Mouse (Mus musculus): ENCODE data around the gene Rasal3. TPM values are rescaled to one million over a fixed set of nuclear protein-coding genes. Genes with fewer than 3 reads are reported as not detected.

Rasal3 gene
- polyA plus RNA-seq, 1 experiment from 2014 or later = 1.5 TPM

DNA sequence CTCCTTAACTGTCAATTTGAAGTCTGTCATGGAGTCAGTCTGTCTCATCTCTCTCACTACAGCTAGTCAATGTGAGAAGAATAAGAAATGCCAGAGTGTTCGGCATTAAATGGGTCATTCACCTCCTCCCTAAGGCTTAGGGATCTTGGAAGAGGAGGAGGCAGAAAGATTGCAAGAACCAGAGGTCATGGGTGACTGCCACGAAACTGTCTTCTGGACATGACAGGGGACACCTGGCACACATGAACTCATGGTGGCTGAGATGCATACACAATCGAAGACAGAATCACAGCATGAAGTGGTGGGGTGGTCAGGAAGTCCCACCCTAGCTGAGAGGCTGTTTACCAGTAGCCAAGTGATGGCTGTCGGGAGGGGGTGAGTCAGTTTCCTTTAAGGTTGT lies 30.9 kb upstream of the Rasal3 start:
- H3K4me3 ChIP-seq (ENCODE audit: low read depth, low read length) = no peak overlapping the region
- 53% methylated on average over 4 of the region's 4 CpGs for WGBS

GRCm38 (mm10) chr17:32431972-32432371 lies 28.6 kb upstream of the Rasal3 start:
- no peaks in the 10 kb centered on the region for H3K9me3 ChIP-seq (ENCODE audit: control insufficient read depth, low read depth, low read length)
- H3K36me3 ChIP-seq (ENCODE audit: control insufficient read depth, insufficient read depth, low read length) = no peaks in the 10 kb centered on the region
- H3K27ac ChIP-seq (ENCODE audit: low read length) = no peak overlapping the region
- H3K27me3 ChIP-seq (ENCODE audit: control insufficient read depth, insufficient read depth, low read length) = no peaks in the 10 kb centered on the region
- no peak overlapping the region for H3K4me2 ChIP-seq (replicated peaks; ENCODE audit: low read depth, low read length)
- no peak overlapping the region for H3K4me3 ChIP-seq (ENCODE audit: low read depth, low read length)
- H3K9ac ChIP-seq (replicated peaks; ENCODE audit: low read depth, low read length) = no peak overlapping the region
- ATAC-seq (ENCODE audit: insufficient number of reproducible peaks, insufficient read depth, low FRiP score, low read depth) = no peak
- no peaks in the 10 kb centered on the region for H3K4me1 ChIP-seq (ENCODE audit: control insufficient read depth, insufficient read depth, low read length)
- WGBS = 64% methylated on average over 3 of the region's 3 CpGs

More for the DNA sequence above, 30.9 kb upstream of the Rasal3 start:
- no peak for ATAC-seq (ENCODE audit: insufficient number of reproducible peaks, insufficient read depth, low FRiP score, low read depth)
- Histone ChIP-seq H3K4me1 (ENCODE audit: control insufficient read depth, insufficient read depth, low read length) (no peaks in the 10 kb centered on the region), H3K36me3 (ENCODE audit: control insufficient read depth, insufficient read depth, low read length) (no peaks in the 10 kb centered on the region), H3K9me3 (ENCODE audit: control insufficient read depth, low read depth, low read length) (no peaks in the 10 kb centered on the region), H3K4me2 (replicated peaks; ENCODE audit: low read depth, low read length) (no peak overlapping the region), H3K9ac (replicated peaks; ENCODE audit: low read depth, low read length) (no peak overlapping the region), H3K27me3 (ENCODE audit: control insufficient read depth, insufficient read depth, low read length) (no peaks in the 10 kb centered on the region), H3K27ac (ENCODE audit: low read length) (no peak overlapping the region)

- no peak for ATAC-seq (ENCODE audit: insufficient number of reproducible peaks, insufficient read depth, low FRiP score, low read depth)
- Histone ChIP-seq H3K9ac (replicated peaks; ENCODE audit: low read depth, low read length) (no peak overlapping the region), H3K9me3 (ENCODE audit: control insufficient read depth, low read depth, low read length) (no peaks in the 10 kb centered on the region), H3K4me2 (replicated peaks; ENCODE audit: low read depth, low read length) (no peak overlapping the region), H3K27me3 (ENCODE audit: control insufficient read depth, insufficient read depth, low read length) (no peaks in the 10 kb centered on the region), H3K27ac (ENCODE audit: low read length) (no peak overlapping the region), H3K4me3 (ENCODE audit: low read depth, low read length) (no peak overlapping the region), H3K36me3 (ENCODE audit: control insufficient read depth, insufficient read depth, low read length) (no peaks in the 10 kb centered on the region), H3K4me1 (ENCODE audit: control insufficient read depth, insufficient read depth, low read length) (no peaks in the 10 kb centered on the region)
Measured at GRCm38 (mm10) chr17:32426610-32427009, 23.2 kb upstream of the Rasal3 start.

- no peak within 1 kb of the TSS for H3K27ac ChIP-seq (ENCODE audit: low read length)
- no peaks in the 10 kb centered on the region for H3K4me1 ChIP-seq (ENCODE audit: control insufficient read depth, insufficient read depth, low read length)
- H3K4me3 ChIP-seq (ENCODE audit: low read depth, low read length) = no peak within 1 kb of the TSS
- H3K9ac ChIP-seq (replicated peaks; ENCODE audit: low read depth, low read length) = no peak within 1 kb of the TSS
- WGBS = 78% methylated on average over 2 of the region's 2 CpGs
- no peak within 1 kb of the TSS for H3K4me2 ChIP-seq (replicated peaks; ENCODE audit: low read depth, low read length)
- H3K36me3 ChIP-seq (ENCODE audit: control insufficient read depth, insufficient read depth, low read length) = no peaks in the 10 kb centered on the region
- no peak for ATAC-seq (ENCODE audit: insufficient number of reproducible peaks, insufficient read depth, low FRiP score, low read depth)
- H3K9me3 ChIP-seq (ENCODE audit: control insufficient read depth, low read depth, low read length) = no peaks in the 10 kb centered on the region
- H3K27me3 ChIP-seq (ENCODE audit: control insufficient read depth, insufficient read depth, low read length) = no peaks in the 10 kb centered on the region
Measured at GRCm38 (mm10) chr17:32424034-32424433, 20.7 kb upstream of the Rasal3 start, which contains the start of gene Pglyrp2. Gene Pglyrp2 (minus strand): TSS chr17:32424167.

DNA sequence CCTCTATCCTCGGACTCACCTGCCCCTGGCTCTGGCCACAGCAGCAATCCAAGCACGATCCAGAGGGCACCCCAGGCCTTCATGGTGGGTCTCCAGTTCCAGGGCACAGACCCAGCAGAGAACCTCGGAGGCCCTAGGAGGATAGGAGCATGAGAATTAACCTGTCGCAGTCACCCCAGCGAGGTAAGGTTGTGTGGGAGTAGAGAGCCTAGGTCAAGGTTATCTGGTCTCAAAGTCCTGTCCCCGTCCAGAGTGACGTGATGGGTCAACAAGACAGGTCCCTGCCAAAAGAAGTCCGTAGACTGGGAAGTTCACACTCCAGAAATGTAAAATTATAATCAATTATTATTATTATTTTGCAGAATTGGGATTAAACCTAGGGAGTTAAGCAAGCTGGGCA lies 17.4 kb upstream of the Rasal3 start:
- Histone ChIP-seq H3K4me2 (replicated peaks; ENCODE audit: low read depth, low read length) (no peak overlapping the region), H3K27ac (ENCODE audit: low read length) (no peak overlapping the region), H3K4me1 (ENCODE audit: control insufficient read depth, insufficient read depth, low read length) (no peaks in the 10 kb centered on the region), H3K27me3 (ENCODE audit: control insufficient read depth, insufficient read depth, low read length) (peaks cover 6% of the 10 kb centered on the region; the same call in 1 of the 2 replicates), H3K36me3 (ENCODE audit: control insufficient read depth, insufficient read depth, low read length) (no peaks in the 10 kb centered on the region), H3K9me3 (ENCODE audit: control insufficient read depth, low read depth, low read length) (no peaks in the 10 kb centered on the region), H3K9ac (replicated peaks; ENCODE audit: low read depth, low read length) (no peak overlapping the region), H3K4me3 (ENCODE audit: low read depth, low read length) (no peak overlapping the region)
- ATAC-seq (ENCODE audit: insufficient number of reproducible peaks, insufficient read depth, low FRiP score, low read depth) = no peak
- 76% methylated on average over 8 of the region's 8 CpGs for WGBS

GRCm38 (mm10) chr17:32419989-32420388 lies 16.6 kb upstream of the Rasal3 start:
- 42% methylated on average over 2 of the region's 2 CpGs for WGBS
- no peaks in the 10 kb centered on the region for H3K36me3 ChIP-seq (ENCODE audit: control insufficient read depth, insufficient read depth, low read length)
- no peaks in the 10 kb centered on the region for H3K4me1 ChIP-seq (ENCODE audit: control insufficient read depth, insufficient read depth, low read length)
- no peak overlapping the region for H3K4me2 ChIP-seq (replicated peaks; ENCODE audit: low read depth, low read length)
- no peak for ATAC-seq (ENCODE audit: insufficient number of reproducible peaks, insufficient read depth, low FRiP score, low read depth)
- H3K9me3 ChIP-seq (ENCODE audit: control insufficient read depth, low read depth, low read length) = no peaks in the 10 kb centered on the region
- no peak overlapping the region for H3K9ac ChIP-seq (replicated peaks; ENCODE audit: low read depth, low read length)
- no peak overlapping the region for H3K27ac ChIP-seq (ENCODE audit: low read length)
- H3K27me3 ChIP-seq (ENCODE audit: control insufficient read depth, insufficient read depth, low read length) = peaks cover 9% of the 10 kb centered on the region; the same call in 1 of the 2 replicates
- H3K4me3 ChIP-seq (ENCODE audit: low read depth, low read length) = no peak overlapping the region

DNA sequence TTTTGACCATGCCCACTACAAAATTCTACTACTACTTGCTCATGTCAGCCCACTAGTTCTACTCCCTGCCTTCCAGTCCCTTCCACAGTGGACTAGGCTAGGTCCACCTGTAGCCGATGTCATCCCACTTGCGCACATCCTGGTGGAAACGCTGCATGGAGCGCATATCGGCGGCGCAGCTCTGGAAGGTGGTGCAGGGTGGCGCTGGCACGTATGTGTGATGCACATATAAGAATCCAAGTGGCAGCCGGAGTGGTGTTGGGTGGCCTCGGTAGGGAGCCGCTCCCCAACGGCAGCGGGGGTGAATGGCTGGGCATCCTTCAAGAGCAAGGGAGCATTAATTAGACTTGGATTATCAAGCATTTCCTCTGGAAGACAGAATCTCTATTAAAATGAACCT lies 13.4 kb upstream of the Rasal3 start:
- no peak overlapping the region for H3K4me3 ChIP-seq (ENCODE audit: low read depth, low read length)
- WGBS = 93% methylated on average over 14 of the region's 14 CpGs

DNA sequence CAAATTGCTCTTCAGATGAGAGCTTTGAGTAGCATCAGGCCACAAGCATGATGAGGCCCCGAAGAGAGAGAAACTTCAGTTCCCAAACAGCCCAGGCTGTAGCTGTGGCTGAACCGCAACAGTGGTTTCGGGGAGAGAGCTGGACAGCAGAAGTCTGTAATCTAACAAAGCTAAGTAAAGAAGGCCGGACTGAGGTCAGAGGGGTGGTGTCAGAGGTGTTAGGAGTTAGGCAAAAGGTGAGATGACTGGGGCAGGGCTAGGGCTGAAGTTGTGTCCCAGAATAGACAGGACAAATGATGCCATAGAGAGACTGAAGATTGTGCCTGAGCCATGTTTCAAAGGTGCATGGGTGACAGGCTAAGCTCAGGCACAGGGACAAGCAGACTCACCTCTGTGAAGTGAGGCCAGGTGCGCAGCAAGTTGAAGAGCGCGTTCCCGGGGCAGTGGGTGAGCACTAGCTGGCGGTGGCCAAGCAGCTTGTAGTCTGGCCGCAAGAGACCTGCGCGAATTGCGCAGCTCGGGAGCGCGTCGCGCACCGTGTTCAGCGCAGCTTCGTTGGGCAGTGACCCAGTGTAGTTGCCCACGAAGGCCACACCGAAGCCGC lies 12.1 kb upstream of the Rasal3 start:
- Histone ChIP-seq H3K4me2 (replicated peaks; ENCODE audit: low read depth, low read length) (no peak overlapping the region), H3K27me3 (ENCODE audit: control insufficient read depth, insufficient read depth, low read length) (peaks cover 9% of the 10 kb centered on the region; the same call in 1 of the 2 replicates), H3K4me3 (ENCODE audit: low read depth, low read length) (no peak overlapping the region), H3K9ac (replicated peaks; ENCODE audit: low read depth, low read length) (no peak overlapping the region), H3K9me3 (ENCODE audit: control insufficient read depth, low read depth, low read length) (no peaks in the 10 kb centered on the region), H3K4me1 (ENCODE audit: control insufficient read depth, insufficient read depth, low read length) (no peaks in the 10 kb centered on the region), H3K27ac (ENCODE audit: low read length) (no peak overlapping the region), H3K36me3 (ENCODE audit: control insufficient read depth, insufficient read depth, low read length) (no peaks in the 10 kb centered on the region)
- ATAC-seq (ENCODE audit: insufficient number of reproducible peaks, insufficient read depth, low FRiP score, low read depth) = no peak
- 31% methylated on average over 24 of the region's 24 CpGs for WGBS

More for the DNA sequence above, 13.4 kb upstream of the Rasal3 start:
- Histone ChIP-seq H3K4me2 (replicated peaks; ENCODE audit: low read depth, low read length) (no peak overlapping the region), H3K9ac (replicated peaks; ENCODE audit: low read depth, low read length) (no peak overlapping the region), H3K4me1 (ENCODE audit: control insufficient read depth, insufficient read depth, low read length) (no peaks in the 10 kb centered on the region), H3K9me3 (ENCODE audit: control insufficient read depth, low read depth, low read length) (no peaks in the 10 kb centered on the region), H3K27me3 (ENCODE audit: control insufficient read depth, insufficient read depth, low read length) (peaks cover 9% of the 10 kb centered on the region; the same call in 1 of the 2 replicates), H3K27ac (ENCODE audit: low read length) (no peak overlapping the region), H3K36me3 (ENCODE audit: control insufficient read depth, insufficient read depth, low read length) (no peaks in the 10 kb centered on the region)
- ATAC-seq (ENCODE audit: insufficient number of reproducible peaks, insufficient read depth, low FRiP score, low read depth) = no peak

GRCm38 (mm10) chr17:32411898-32412297 lies 8.5 kb upstream of the Rasal3 start:
- Histone ChIP-seq H3K4me3 (ENCODE audit: low read depth, low read length) (no peak overlapping the region), H3K9me3 (ENCODE audit: control insufficient read depth, low read depth, low read length) (no peaks in the 10 kb centered on the region), H3K4me1 (ENCODE audit: control insufficient read depth, insufficient read depth, low read length) (no peaks in the 10 kb centered on the region), H3K9ac (replicated peaks; ENCODE audit: low read depth, low read length) (no peak overlapping the region), H3K36me3 (ENCODE audit: control insufficient read depth, insufficient read depth, low read length) (no peaks in the 10 kb centered on the region), H3K4me2 (replicated peaks; ENCODE audit: low read depth, low read length) (no peak overlapping the region), H3K27ac (ENCODE audit: low read length) (no peak overlapping the region), H3K27me3 (ENCODE audit: control insufficient read depth, insufficient read depth, low read length) (peaks cover 9% of the 10 kb centered on the region; the same call in 1 of the 2 replicates)
- no peak for ATAC-seq (ENCODE audit: insufficient number of reproducible peaks, insufficient read depth, low FRiP score, low read depth)
- WGBS = 86% methylated on average over 6 of the region's 6 CpGs
